Mouse (Mus musculus) neural tube, embryonic 11.5 days (tissue): Measurements from ENCODE around the gene Gdf11. TPM values are rescaled to one million over a fixed set of nuclear protein-coding genes. Genes with fewer than 3 reads are reported as not detected.

Source experiments
- ATAC-seq: fragments of 200-750 bp; cut with Nextera tagmentation; 2 replicates; pipeline ENCODE4 v1.8.0; 2017; ENCODE audit warnings: moderate number of reproducible peaks, mild to moderate bottlenecking, moderate TSS enrichment, moderate library complexity; ENCODE audit not compliant: insufficient read depth, low FRiP score, low TSS enrichment
- DNase-seq: peaks from one replicate; pipeline ENCODE4 v3.0.0-alpha.2; 2015; ENCODE audit warnings: low spot score
- H3K27ac ChIP-seq: fragments of 300-500 bp; sonication (generic); 2 replicates; pipeline ENCODE4 v1.5.1; 2014; ENCODE audit warnings: low read depth, mild to moderate bottlenecking, low read length
- H3K27me3 ChIP-seq: fragments of 300-500 bp; sonication (generic); 2 replicates; pipeline ENCODE4 v1.6.1; 2014; ENCODE audit warnings: mild to moderate bottlenecking, low read length, mixed read lengths; ENCODE audit not compliant: control insufficient read depth, insufficient read depth
- H3K36me3 ChIP-seq: fragments of 300-500 bp; sonication (generic); 2 replicates; pipeline ENCODE4 v1.6.1; 2014; ENCODE audit warnings: mild to moderate bottlenecking, low read length, moderate library complexity, mixed read lengths; ENCODE audit not compliant: control insufficient read depth, insufficient read depth
- H3K4me1 ChIP-seq: fragments of 300-500 bp; sonication (generic); 2 replicates; pipeline ENCODE4 v1.6.1; 2014; ENCODE audit warnings: low read length, mixed read lengths; ENCODE audit not compliant: control insufficient read depth, insufficient read depth
- H3K4me2 ChIP-seq: fragments of 300-500 bp; sonication (generic); 2 replicates; pipeline ENCODE4 v1.6.1; 2014; ENCODE audit warnings: low read depth, mild to moderate bottlenecking, moderate library complexity
- H3K4me3 ChIP-seq: fragments of 300-500 bp; sonication (generic); 2 replicates; pipeline ENCODE4 v1.5.1; 2014; ENCODE audit warnings: low read depth, low read length
- H3K9ac ChIP-seq: fragments of 300-500 bp; sonication (generic); 2 replicates; pipeline ENCODE4 v1.6.1; 2014; ENCODE audit warnings: mild to moderate bottlenecking, low read length
- H3K9me3 ChIP-seq: fragments of 300-500 bp; sonication (generic); 2 replicates; pipeline ENCODE4 v1.6.1; 2016; ENCODE audit warnings: low read length; ENCODE audit not compliant: control insufficient read depth
- WGBS: fragments of 180-500 bp; shearing (Covaris S2); extraction: QIAGEN DNeasy Blood & Tissue Kit; methylation state at CpG from one replicate; pipeline ENCODE4 v1.1.7; 2014; 5-methylcytosine and 5-hydroxymethylcytosine counted together
- polyA plus RNA-seq: library from polyadenylated mRNA; unstranded; fragments of >200 nt; fragmentation: Nextera tagmentation; extraction: Ambion mirVana; gene quantifications from 2 replicates; pipeline ENCODE4 v1.2.1, GENCODE M21; 2014

Gdf11 gene
- polyA plus RNA-seq, 1 experiment from 2014 or later: 17.7 TPM

DNA sequence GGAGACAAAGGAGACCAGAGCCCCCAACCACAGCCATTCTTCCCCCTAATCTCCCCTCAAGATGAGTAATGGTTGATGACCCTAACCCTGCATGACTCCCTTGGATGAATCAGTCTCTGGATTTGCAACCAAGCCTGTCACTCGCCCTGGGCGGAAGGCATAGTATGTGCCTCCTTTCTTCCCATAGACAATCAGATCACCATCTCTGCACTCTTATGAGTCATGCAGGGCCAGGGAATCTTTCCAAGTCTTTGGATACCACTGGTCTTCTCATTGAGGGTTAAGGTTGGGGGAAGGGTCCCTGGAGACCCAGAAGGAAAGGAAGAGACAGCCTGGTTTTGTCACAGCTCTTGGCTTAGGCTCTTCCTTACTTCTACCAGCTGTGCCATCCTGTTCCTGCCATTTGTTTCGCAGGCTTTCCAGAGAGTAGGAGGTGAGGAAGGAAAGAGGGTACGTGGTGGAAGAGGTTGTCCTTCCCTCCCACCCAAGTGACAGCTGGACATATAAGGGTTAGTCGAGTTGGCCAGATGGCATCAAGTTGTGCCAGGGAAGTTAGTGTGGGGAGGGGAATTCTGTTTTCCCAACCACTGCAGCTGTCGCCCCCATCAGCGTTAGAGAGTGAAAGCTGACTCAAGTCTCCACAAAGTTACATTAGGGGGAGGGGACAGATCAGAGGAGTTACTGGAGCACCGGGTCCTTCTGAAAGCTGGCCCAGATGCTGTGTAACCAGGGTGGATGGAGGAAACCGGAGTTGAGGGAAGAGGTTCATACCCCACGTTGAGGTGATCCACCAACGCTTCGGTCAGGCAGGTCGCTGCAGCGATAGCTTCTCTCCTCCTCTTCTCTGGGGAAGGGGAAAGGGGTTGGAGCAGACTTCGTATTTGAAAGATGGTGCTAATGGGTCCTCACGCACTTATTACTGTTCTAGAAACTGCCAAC is 30.6 kb upstream of the Gdf11 start:
- no peaks in the 10 kb centered on the region; the same call in 1 of the 2 replicates for H3K36me3 ChIP-seq

DNA sequence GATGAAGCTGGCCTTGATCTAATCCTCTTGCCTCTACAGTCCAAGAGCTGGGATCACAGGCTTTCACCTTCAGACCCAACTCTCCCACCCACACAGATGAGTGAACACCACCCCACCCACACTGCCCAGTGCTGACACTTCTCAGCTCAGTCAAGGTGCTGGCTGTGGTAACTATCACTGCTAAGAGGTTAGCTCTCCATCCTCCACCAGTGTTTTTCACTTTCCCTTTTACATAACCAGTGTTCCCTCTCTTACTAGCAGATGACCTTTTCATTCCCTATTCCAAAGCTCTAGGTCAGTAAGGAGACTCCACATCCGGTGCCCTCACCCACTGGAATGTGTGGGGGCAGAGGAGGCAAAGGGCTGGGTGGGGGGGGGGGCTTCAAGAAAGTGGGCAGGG is 29.7 kb upstream of the Gdf11 start:
- Histone ChIP-seq H3K4me3 (no peak overlapping the region), H3K27ac (no peak overlapping the region), H3K4me2 (no peak overlapping the region), H3K27me3 (no peaks in the 10 kb centered on the region), H3K9me3 (no peaks in the 10 kb centered on the region), H3K9ac (no peak overlapping the region), H3K4me1 (peaks cover 6% of the 10 kb centered on the region), H3K36me3 (peaks cover 4% of the 10 kb centered on the region; the same call in 1 of the 2 replicates)
- WGBS: 79% methylated on average over 1 of the region's 1 CpGs
- DNase-seq: no peak
- no peak for ATAC-seq

More for the DNA sequence above, 30.6 kb upstream of the Gdf11 start:
- Histone ChIP-seq H3K27ac (no peak overlapping the region), H3K9me3 (no peaks in the 10 kb centered on the region), H3K4me3 (peak overlapping the region; percentile 64), H3K27me3 (no peaks in the 10 kb centered on the region), H3K9ac (no peak overlapping the region), H3K4me1 (peaks cover 6% of the 10 kb centered on the region), H3K4me2 (peak overlapping the region; percentile 40)
- DNase-seq (no peak), ATAC-seq (no peak)
- 74% methylated on average over 16 of the region's 16 CpGs for WGBS

DNA sequence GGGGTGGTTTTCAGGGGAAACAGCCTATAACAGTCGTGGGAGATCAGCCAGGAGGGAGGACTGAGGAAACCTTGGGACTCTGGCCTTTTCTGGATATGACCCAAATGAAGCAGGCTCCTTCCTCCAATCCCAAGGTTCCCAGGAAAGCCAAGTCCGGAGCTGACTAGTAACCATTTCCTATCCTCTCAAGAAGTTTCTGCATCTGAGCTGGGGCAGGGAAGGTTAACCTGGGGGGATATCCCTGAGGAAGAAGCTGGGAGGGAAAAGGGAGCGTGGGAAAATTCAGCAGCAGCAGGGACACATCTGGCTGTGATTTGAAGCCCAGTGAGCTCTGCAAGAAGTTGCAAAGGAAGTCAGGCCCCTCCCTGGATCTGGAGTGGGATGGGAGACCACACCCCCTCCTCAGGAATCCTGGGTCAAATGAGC is 29.2 kb upstream of the Gdf11 start:
- ATAC-seq (no peak), DNase-seq (no peak)
- Histone ChIP-seq H3K27me3 (no peaks in the 10 kb centered on the region), H3K27ac (no peak overlapping the region), H3K4me2 (no peak overlapping the region), H3K4me3 (no peak overlapping the region), H3K9me3 (no peaks in the 10 kb centered on the region), H3K4me1 (peaks cover 6% of the 10 kb centered on the region), H3K36me3 (peaks cover 4% of the 10 kb centered on the region; the same call in 1 of the 2 replicates), H3K9ac (no peak overlapping the region)
- 72% methylated on average over 3 of the region's 3 CpGs for WGBS

DNA sequence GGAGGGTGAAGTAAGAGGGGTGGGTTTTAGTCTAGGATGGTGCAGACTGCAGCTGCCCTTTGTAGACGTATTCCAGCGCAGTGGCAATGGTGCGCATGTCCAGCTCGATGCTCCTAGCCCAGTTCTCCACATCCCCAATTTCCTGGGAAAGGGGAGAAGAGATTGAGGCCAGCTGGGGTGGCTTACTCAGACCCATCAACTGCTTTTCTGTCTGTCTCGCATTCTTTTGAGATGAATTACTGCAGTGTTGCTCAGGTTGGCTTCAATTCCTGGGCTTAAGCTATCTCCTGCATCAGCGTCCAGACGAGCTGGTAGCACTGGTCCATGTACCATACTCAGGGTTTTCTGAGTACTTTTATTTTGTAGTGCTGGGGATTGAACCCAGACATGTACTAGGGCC is 28.4 kb upstream of the Gdf11 start:
- no peak overlapping the region for H3K4me3 ChIP-seq
- no peak overlapping the region for H3K9ac ChIP-seq
- no peak overlapping the region for H3K4me2 ChIP-seq
- H3K27ac ChIP-seq: no peak overlapping the region
- no peaks in the 10 kb centered on the region for H3K27me3 ChIP-seq
- H3K36me3 ChIP-seq: peaks cover 4% of the 10 kb centered on the region; the same call in 1 of the 2 replicates
- H3K4me1 ChIP-seq: peaks cover 6% of the 10 kb centered on the region
- DNase-seq (no peak), ATAC-seq (no peak)
- 88% methylated on average over 7 of the region's 7 CpGs for WGBS
- no peaks in the 10 kb centered on the region for H3K9me3 ChIP-seq

DNA sequence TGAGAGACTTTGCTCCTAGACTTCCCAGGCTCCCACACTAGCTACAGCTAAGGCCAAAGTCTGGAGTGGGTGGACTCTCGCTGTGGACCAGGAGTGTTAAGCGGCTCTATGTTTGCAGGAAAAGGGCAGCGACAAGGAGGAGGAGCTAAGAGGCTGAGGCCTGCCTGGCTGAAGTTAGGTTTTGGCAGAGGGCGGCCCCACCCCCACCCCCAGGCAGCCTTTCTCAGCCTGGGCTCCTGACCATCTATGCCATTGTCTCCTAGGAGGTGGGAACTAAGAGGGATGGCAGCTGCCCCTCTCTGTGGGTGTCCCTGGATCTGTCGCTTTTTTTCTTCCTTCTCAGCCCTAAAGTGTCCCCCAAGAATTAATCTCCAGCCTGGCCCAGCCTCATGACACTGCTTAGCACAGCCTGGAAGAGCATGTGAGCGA is 27.7 kb upstream of the Gdf11 start:
- 18% methylated on average over 6 of the region's 6 CpGs for WGBS

DNA sequence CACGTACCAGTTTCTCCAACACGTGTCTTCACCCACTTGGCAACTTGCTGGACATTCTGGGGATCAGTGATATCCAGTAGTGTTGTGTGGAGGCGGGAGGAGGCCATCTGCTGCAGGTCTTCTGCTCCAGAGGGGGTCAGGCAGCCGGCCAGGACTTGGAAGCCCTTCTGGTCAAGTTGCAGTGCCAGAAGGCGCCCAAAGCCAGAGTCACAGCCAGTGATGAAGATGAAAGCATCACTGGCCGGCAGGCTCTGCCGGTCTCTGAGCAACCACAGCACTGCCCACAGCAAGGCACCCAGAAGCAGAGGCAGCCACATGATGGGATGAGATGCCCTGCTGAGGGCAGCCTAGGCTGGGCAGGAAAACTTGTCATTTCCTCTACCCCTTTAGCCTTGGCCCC is 26.7 kb upstream of the Gdf11 start:
- ATAC-seq (no peak), DNase-seq (no peak)
- no peaks in the 10 kb centered on the region for H3K27me3 ChIP-seq
- peaks cover 4% of the 10 kb centered on the region; the same call in 1 of the 2 replicates for H3K36me3 ChIP-seq
- H3K4me1 ChIP-seq: peaks cover 3% of the 10 kb centered on the region; the same call in 1 of the 2 replicates
- H3K4me2 ChIP-seq: no peak overlapping the region
- no peak overlapping the region; the same call in 1 of the 2 replicates for H3K9ac ChIP-seq
- no peaks in the 10 kb centered on the region for H3K9me3 ChIP-seq
- H3K27ac ChIP-seq: no peak overlapping the region
- no peak overlapping the region for H3K4me3 ChIP-seq
- WGBS: 81% methylated on average over 7 of the region's 7 CpGs

More for the DNA sequence above, 27.7 kb upstream of the Gdf11 start:
- Histone ChIP-seq H3K27ac (no peak overlapping the region), H3K36me3 (peaks cover 4% of the 10 kb centered on the region; the same call in 1 of the 2 replicates), H3K9ac (no peak overlapping the region), H3K9me3 (no peaks in the 10 kb centered on the region), H3K4me3 (no peak overlapping the region), H3K4me1 (peaks cover 6% of the 10 kb centered on the region), H3K4me2 (no peak overlapping the region), H3K27me3 (no peaks in the 10 kb centered on the region)
- ATAC-seq (no peak), DNase-seq (no peak)

DNA sequence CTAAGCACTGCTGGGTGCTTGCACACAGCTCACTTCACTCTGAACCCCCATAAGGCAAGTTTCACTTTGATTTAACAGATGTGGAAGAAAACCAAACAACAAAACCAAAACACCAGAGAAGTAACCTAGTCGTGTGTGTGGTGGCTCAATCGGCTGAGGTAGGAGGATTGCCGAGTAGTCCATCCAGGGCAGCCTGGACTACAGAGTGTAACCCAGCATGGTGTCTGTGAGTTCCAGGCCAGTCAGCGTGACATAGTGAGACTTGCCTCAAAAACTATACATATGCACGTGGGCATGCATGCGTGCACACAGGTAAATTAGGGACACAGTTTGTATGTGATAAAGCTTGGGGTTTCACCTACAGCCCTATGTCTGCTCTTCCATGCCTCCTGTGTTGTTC is 25.9 kb upstream of the Gdf11 start:
- Histone ChIP-seq H3K4me3 (no peak overlapping the region), H3K9ac (no peak overlapping the region), H3K4me2 (no peak overlapping the region), H3K9me3 (no peaks in the 10 kb centered on the region), H3K27me3 (no peaks in the 10 kb centered on the region), H3K4me1 (peaks cover 1% of the 10 kb centered on the region; the same call in 1 of the 2 replicates), H3K27ac (no peak overlapping the region), H3K36me3 (peaks cover 4% of the 10 kb centered on the region; the same call in 1 of the 2 replicates)
- ATAC-seq (no peak), DNase-seq (no peak)
- 86% methylated on average over 6 of the region's 6 CpGs for WGBS

DNA sequence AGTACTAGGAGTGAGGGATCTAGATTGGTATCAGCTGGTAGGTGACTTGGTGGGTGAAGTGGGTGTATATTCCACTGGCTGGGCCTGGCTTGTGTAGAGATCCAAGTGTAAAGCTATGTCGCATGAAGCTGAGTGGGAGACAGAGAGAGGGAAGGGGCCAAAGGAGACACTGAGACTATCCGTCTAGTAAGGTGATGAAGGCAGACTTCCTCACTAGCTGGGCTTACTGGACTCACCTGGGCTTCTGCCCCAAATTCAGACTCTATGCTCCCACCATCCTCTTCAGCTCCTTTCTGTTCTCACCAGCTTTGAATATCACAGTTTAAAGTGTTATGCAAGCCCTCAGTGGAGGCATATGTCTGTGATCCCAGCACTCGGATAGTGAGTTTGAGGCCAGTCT is 25.1 kb upstream of the Gdf11 start:
- peaks cover 4% of the 10 kb centered on the region; the same call in 1 of the 2 replicates for H3K36me3 ChIP-seq
- WGBS: 92% methylated on average over 3 of the region's 3 CpGs
- H3K4me1 ChIP-seq: no peaks in the 10 kb centered on the region
- no peak for DNase-seq
- no peak overlapping the region for H3K4me3 ChIP-seq
- H3K9me3 ChIP-seq: no peaks in the 10 kb centered on the region
- H3K27ac ChIP-seq: no peak overlapping the region
- no peaks in the 10 kb centered on the region for H3K27me3 ChIP-seq
- ATAC-seq: no peak
- no peak overlapping the region for H3K9ac ChIP-seq
- H3K4me2 ChIP-seq: no peak overlapping the region
